Mouse (Mus musculus): ENCODE measurements around the gene Otub1. TPM values are rescaled to one million over a fixed set of nuclear protein-coding genes. Genes with fewer than 3 reads are reported as not detected.

The Otub1 gene
- total and polyA plus RNA-seq, 3 experiments, result 103 to 285 (median 194) TPM

GRCm38 (mm10) chr19:7155196-7155595, 50.9 kb downstream of the Otub1 start:
- Histone ChIP-seq H3K27me3 (ENCODE audit: control insufficient read depth in 1 of 2, insufficient read depth in 2 of 2, low read length in 2 of 2) (no peaks in the 10 kb centered on the region), H3K9me3 (replicated peaks; ENCODE audit: insufficient read depth, low read length) (no peaks in the 10 kb centered on the region)

GRCm38 (mm10) chr19:7153232-7153631, 52.9 kb downstream of the Otub1 start:
- no peaks in the 10 kb centered on the region for H3K36me3 ChIP-seq (ENCODE audit: control insufficient read depth in 1 of 2, insufficient read depth in 2 of 2, low read length in 2 of 2)
- H3K4me3 ChIP-seq (ENCODE audit: control insufficient read depth in 1 of 2, insufficient read depth in 1 of 2, low read depth in 2 of 2, low read length in 2 of 2), result no peak overlapping the region
- no peak overlapping the region for H3K9ac ChIP-seq (ENCODE audit: control insufficient read depth, low read depth, low read length, poor library complexity, severe bottlenecking)
- no peak for TF ChIP-seq POLR2AphosphoS2 (IDR thresholded peaks at IDR 0.05; ENCODE audit: low read length)
- TF ChIP-seq CHD1 (IDR thresholded peaks at IDR 0.05; ENCODE audit: low read depth, low read length), result no peak
- no peak for TF ChIP-seq BHLHE40 (IDR thresholded peaks at IDR 0.05; ENCODE audit: borderline replicate concordance, low read depth, low read length)
- no peak for TF ChIP-seq TBP (IDR thresholded peaks at IDR 0.05; ENCODE audit: low read depth, low read length)
- no peak for TF ChIP-seq ZMIZ1 (IDR thresholded peaks at IDR 0.05; ENCODE audit: low read depth, low read length)
- TF ChIP-seq ZNF384 (IDR thresholded peaks at IDR 0.05; ENCODE audit: low read depth, low read length), result no peak
- TF ChIP-seq NRF1 (IDR thresholded peaks at IDR 0.05; ENCODE audit: insufficient read depth, low read depth, low read length, poor library complexity, severe bottlenecking), result no peak
- no peak for TF ChIP-seq HCFC1 (IDR thresholded peaks at IDR 0.05; ENCODE audit: low read depth, low read length)
- TF ChIP-seq POLR2AphosphoS5 (IDR thresholded peaks at IDR 0.05; ENCODE audit: borderline replicate concordance, low read depth, low read length), result no peak
- no peak for TF ChIP-seq TCF12 (IDR thresholded peaks at IDR 0.05; ENCODE audit: low read depth, low read length)
- TF ChIP-seq JUND (IDR thresholded peaks at IDR 0.05; ENCODE audit: low read depth, low read length), result no peak
- TF ChIP-seq CTCF (IDR thresholded peaks at IDR 0.05 in 2 of 3, conservative IDR thresholded peaks at IDR 0.05 in 1 of 3; ENCODE audit: control insufficient read depth in 1 of 3, insufficient read depth in 1 of 3, low read depth in 2 of 3, low read length in 3 of 3, poor library complexity in 1 of 3, severe bottlenecking in 1 of 3), result no peak
- TF ChIP-seq EP300 (IDR thresholded peaks at IDR 0.05; ENCODE audit: low read depth in 1 of 2, low read length in 2 of 2), result no peak
- no peak for TF ChIP-seq POLR2A (IDR thresholded peaks at IDR 0.05; ENCODE audit: control insufficient read depth in 1 of 2, insufficient read depth in 1 of 2, low read depth in 1 of 2, low read length in 2 of 2, poor library complexity in 1 of 2)
- TF ChIP-seq USF2 (IDR thresholded peaks at IDR 0.05; ENCODE audit: borderline replicate concordance in 1 of 2, insufficient read depth in 1 of 2, low read depth in 1 of 2, low read length in 2 of 2), result no peak
- no peak for TF ChIP-seq ELF1 (IDR thresholded peaks at IDR 0.05; ENCODE audit: low read depth, low read length)
- TF ChIP-seq E2F4 (IDR thresholded peaks at IDR 0.05; ENCODE audit: borderline replicate concordance, low read depth, low read length), result no peak
- TF ChIP-seq MYC (IDR thresholded peaks at IDR 0.05; ENCODE audit: low read depth, low read length), result no peak
- no peak for TF ChIP-seq ZKSCAN1 (IDR thresholded peaks at IDR 0.05; ENCODE audit: low read depth, low read length)
- TF ChIP-seq MXI1 (IDR thresholded peaks at IDR 0.05; ENCODE audit: low read depth, low read length), result no peak
- DNase-seq (ENCODE audit: low read depth, low spot score), result no peak
- H3K9me3 ChIP-seq (replicated peaks; ENCODE audit: insufficient read depth, low read length), result no peaks in the 10 kb centered on the region
- no peaks in the 10 kb centered on the region for H3K4me1 ChIP-seq (ENCODE audit: control insufficient read depth in 1 of 2, insufficient read depth in 2 of 2, low read length in 2 of 2)
- no peak overlapping the region for H3K27ac ChIP-seq (ENCODE audit: control insufficient read depth, low read depth, low read length)
- no peaks in the 10 kb centered on the region for H3K79me2 ChIP-seq (ENCODE audit: control insufficient read depth, insufficient read depth, low read length, poor library complexity)
- H3K27me3 ChIP-seq (ENCODE audit: control insufficient read depth in 1 of 2, insufficient read depth in 2 of 2, low read length in 2 of 2), result no peaks in the 10 kb centered on the region

More at GRCm38 (mm10) chr19:7155196-7155595, 50.9 kb downstream of the Otub1 start:
- no peak for DNase-seq (ENCODE audit: low read depth, low spot score)
- Histone ChIP-seq H3K4me3 (ENCODE audit: control insufficient read depth in 1 of 2, insufficient read depth in 1 of 2, low read depth in 2 of 2, low read length in 2 of 2) (no peak overlapping the region), H3K79me2 (ENCODE audit: control insufficient read depth, insufficient read depth, low read length, poor library complexity) (no peaks in the 10 kb centered on the region), H3K27ac (ENCODE audit: control insufficient read depth, low read depth, low read length) (no peak overlapping the region), H3K36me3 (ENCODE audit: control insufficient read depth in 1 of 2, insufficient read depth in 2 of 2, low read length in 2 of 2) (no peaks in the 10 kb centered on the region), H3K4me1 (ENCODE audit: control insufficient read depth in 1 of 2, insufficient read depth in 2 of 2, low read length in 2 of 2) (no peaks in the 10 kb centered on the region), H3K9ac (ENCODE audit: control insufficient read depth, low read depth, low read length, poor library complexity, severe bottlenecking) (no peak overlapping the region)
- TF ChIP-seq TBP (IDR thresholded peaks at IDR 0.05; ENCODE audit: low read depth, low read length), result no peak
- TF ChIP-seq CTCF (IDR thresholded peaks at IDR 0.05 in 2 of 3, conservative IDR thresholded peaks at IDR 0.05 in 1 of 3; ENCODE audit: control insufficient read depth in 1 of 3, insufficient read depth in 1 of 3, low read depth in 2 of 3, low read length in 3 of 3, poor library complexity in 1 of 3, severe bottlenecking in 1 of 3), result no peak
- no peak for TF ChIP-seq NELFE (IDR thresholded peaks at IDR 0.05; ENCODE audit: low read depth, low read length)
- TF ChIP-seq MXI1 (IDR thresholded peaks at IDR 0.05; ENCODE audit: low read depth, low read length), result no peak
- TF ChIP-seq BHLHE40 (IDR thresholded peaks at IDR 0.05; ENCODE audit: borderline replicate concordance, low read depth, low read length), result no peak
- no peak for TF ChIP-seq E2F4 (IDR thresholded peaks at IDR 0.05; ENCODE audit: borderline replicate concordance, low read depth, low read length)
- TF ChIP-seq JUND (IDR thresholded peaks at IDR 0.05; ENCODE audit: low read depth, low read length), result no peak
- no peak for TF ChIP-seq UBTF (IDR thresholded peaks at IDR 0.05; ENCODE audit: borderline replicate concordance, insufficient read depth, low read depth, low read length)
- no peak for TF ChIP-seq TAL1 (IDR thresholded peaks at IDR 0.05; ENCODE audit: low read length)
